Mouse (Mus musculus): Measurements from ENCODE around the gene Pcnx4. TPM values are rescaled to one million over a fixed set of nuclear protein-coding genes. Genes with fewer than 3 reads are reported as not detected.

Gene Pcnx4
- polyA plus RNA-seq, 1 experiment from 2014 or later, result 2.0 TPM

GRCm38 (mm10) chr12:72621441-72621840 lies 85.3 kb downstream of the Pcnx4 start:
- no peak for ATAC-seq (ENCODE audit: low read depth)
- H3K27ac ChIP-seq (ENCODE audit: low read length), result no peak overlapping the region
- no peaks in the 10 kb centered on the region for H3K27me3 ChIP-seq (ENCODE audit: control insufficient read depth, insufficient read depth, low read depth, low read length)
- H3K9me3 ChIP-seq (replicated peaks; ENCODE audit: control insufficient read depth, low read length), result no peaks in the 10 kb centered on the region
- no peak overlapping the region for H3K9ac ChIP-seq (ENCODE audit: low read depth, low read length)
- no peak overlapping the region for H3K4me3 ChIP-seq (ENCODE audit: low read depth, low read length)
- H3K4me2 ChIP-seq (ENCODE audit: low read depth, low read length), result no peak overlapping the region
- H3K36me3 ChIP-seq (ENCODE audit: control insufficient read depth, insufficient read depth), result no peaks in the 10 kb centered on the region
- no peaks in the 10 kb centered on the region for H3K4me1 ChIP-seq (ENCODE audit: control insufficient read depth, low read depth, low read length)
- 22% methylated on average over 1 of the region's 1 CpGs for WGBS (ENCODE audit: insufficient replicate concordance)

- Histone ChIP-seq H3K4me1 (ENCODE audit: control insufficient read depth, low read depth, low read length) (no peaks in the 10 kb centered on the region), H3K4me2 (ENCODE audit: low read depth, low read length) (no peak overlapping the region), H3K27ac (ENCODE audit: low read length) (no peak overlapping the region), H3K9me3 (replicated peaks; ENCODE audit: control insufficient read depth, low read length) (no peaks in the 10 kb centered on the region), H3K4me3 (ENCODE audit: low read depth, low read length) (no peak overlapping the region), H3K36me3 (ENCODE audit: control insufficient read depth, insufficient read depth) (no peaks in the 10 kb centered on the region), H3K9ac (ENCODE audit: low read depth, low read length) (no peak overlapping the region), H3K27me3 (ENCODE audit: control insufficient read depth, insufficient read depth, low read depth, low read length) (no peaks in the 10 kb centered on the region)
- ATAC-seq (ENCODE audit: low read depth), result no peak
- WGBS (ENCODE audit: insufficient replicate concordance), result 15% methylated on average over 5 of the region's 5 CpGs
Measured at GRCm38 (mm10) chr12:72622853-72623496, 86.8 kb downstream of the Pcnx4 start.

GRCm38 (mm10) chr12:72628751-72629150 lies 92.6 kb downstream of the Pcnx4 start:
- Histone ChIP-seq H3K4me1 (ENCODE audit: control insufficient read depth, low read depth, low read length) (no peaks in the 10 kb centered on the region), H3K36me3 (ENCODE audit: control insufficient read depth, insufficient read depth) (no peaks in the 10 kb centered on the region), H3K9ac (ENCODE audit: low read depth, low read length) (no peak overlapping the region), H3K4me3 (ENCODE audit: low read depth, low read length) (no peak overlapping the region), H3K9me3 (replicated peaks; ENCODE audit: control insufficient read depth, low read length) (no peaks in the 10 kb centered on the region), H3K27ac (ENCODE audit: low read length) (no peak overlapping the region), H3K27me3 (ENCODE audit: control insufficient read depth, insufficient read depth, low read depth, low read length) (no peaks in the 10 kb centered on the region), H3K4me2 (ENCODE audit: low read depth, low read length) (no peak overlapping the region)
- no peak for ATAC-seq (ENCODE audit: low read depth)
- 78% methylated on average over 7 of the region's 7 CpGs for WGBS (ENCODE audit: insufficient replicate concordance)

Other genes starting within 250 kb of the Pcnx4 start
- gene Rtn1, start 127.3 kb upstream of the Pcnx4 start, polyA plus RNA-seq (2015; fragmentation: Nextera tagmentation; extraction: Ambion mirVana), result 0.81 and 1.7 TPM in 2 replicates
- 0.04 and 0.06 TPM in 2 replicates for gene Lrrc9, start 94.5 kb upstream of the Pcnx4 start, polyA plus RNA-seq (2015; fragmentation: Nextera tagmentation; extraction: Ambion mirVana)
- gene Gm4756, start 113.3 kb downstream of the Pcnx4 start, polyA plus RNA-seq (2015; fragmentation: Nextera tagmentation; extraction: Ambion mirVana), result not detected in 2 replicates
- 70.3 and 80.8 TPM in 2 replicates for gene Dhrs7, start 128.5 kb downstream of the Pcnx4 start, polyA plus RNA-seq (2015; fragmentation: Nextera tagmentation; extraction: Ambion mirVana)
- gene Ppm1a, start 221.1 kb downstream of the Pcnx4 start, polyA plus RNA-seq (2015; fragmentation: Nextera tagmentation; extraction: Ambion mirVana), result 11.0 and 12.1 TPM in 2 replicates